ENCODE assay signal across 14 mouse cellular contexts in the genomic region with DNA sequence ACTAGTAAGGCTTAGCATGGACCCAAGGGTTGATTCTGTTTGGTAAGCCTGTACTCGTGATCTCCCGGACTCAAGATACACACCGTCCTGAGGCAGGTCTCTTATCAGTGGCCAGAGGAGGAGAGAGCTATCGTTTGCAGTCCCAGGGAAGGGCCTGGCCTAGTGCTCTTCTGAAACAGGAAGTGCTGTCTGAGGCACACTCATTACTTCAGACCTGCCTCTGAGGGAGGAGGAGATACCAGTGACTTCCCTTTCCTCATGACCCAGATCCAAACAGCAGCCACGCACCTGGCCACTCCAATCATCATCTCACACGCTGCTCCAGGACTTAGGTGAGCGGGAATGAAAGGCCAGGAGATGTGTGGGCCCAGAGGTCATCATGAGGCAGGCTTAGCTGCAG.
DNase-seq lines count a peak whose midpoint lies in the region; ATAC-seq and TF ChIP-seq lines count a peak whose summit lies in the region.
"Had no signal": no experiment of that assay in that cellular context is flagged by ENCODE, and none has a peak within 500 bp of the region (broad histone marks: within the 10 kb centered on the region; RNA-seq: fewer than 3 reads in every experiment).

No protein-coding gene starts in this region.

- no peak for TF ChIP-seq EP300 in lung, postnatal 0 days (IDR thresholded peaks at IDR 0.05)

- TF ChIP-seq POLR2A in lung, adult 2 months (IDR thresholded peaks at IDR 0.05; ENCODE audit: borderline replicate concordance, extremely low read depth, low read depth, low read length): no peak

- no peaks in the 10 kb centered on the region for H3K9me3 ChIP-seq in lung, postnatal 0 days (ENCODE audit: low read length)
- H3K9me3 ChIP-seq in intestine, embryonic 15.5 days: no peaks in the 10 kb centered on the region
- no peaks in the 10 kb centered on the region for H3K9me3 ChIP-seq in midbrain, embryonic 14.5 days (ENCODE audit: control insufficient read depth, low read length)
- H3K9me3 ChIP-seq: forebrain, embryonic 12.5 days; heart, embryonic 13.5 days; limb, embryonic 13.5 days had no signal

- ATAC-seq in lung, postnatal 0 days: no peak
- peak; percentile 49 for ATAC-seq in intestine, embryonic 15.5 days
- ATAC-seq in midbrain, embryonic 14.5 days (ENCODE audit: low FRiP score, low TSS enrichment): no peak

- no peak overlapping the region for H3K9ac ChIP-seq in lung, postnatal 0 days (replicated peaks; ENCODE audit: low read depth)
- no peak overlapping the region for H3K9ac ChIP-seq in intestine, embryonic 15.5 days
- no peak overlapping the region for H3K9ac ChIP-seq in midbrain, embryonic 14.5 days (replicated peaks; ENCODE audit: low read length)
- H3K9ac ChIP-seq: forebrain, embryonic 12.5 days; heart, embryonic 13.5 days; limb, embryonic 13.5 days had no signal

- no peak overlapping the region for H3K4me2 ChIP-seq in lung, postnatal 0 days (replicated peaks; ENCODE audit: low read depth, low read length)
- H3K4me2 ChIP-seq in intestine, embryonic 15.5 days (replicated peaks): no peak overlapping the region
- H3K4me2 ChIP-seq in midbrain, embryonic 14.5 days (ENCODE audit: low read length): no peak overlapping the region
- H3K4me2 ChIP-seq: forebrain, embryonic 12.5 days; heart, embryonic 13.5 days; limb, embryonic 13.5 days had no signal

- H3K4me1 ChIP-seq in lung, postnatal 0 days (ENCODE audit: insufficient read depth, low read depth, low read length): no peaks in the 10 kb centered on the region
- no peaks in the 10 kb centered on the region for H3K4me1 ChIP-seq in lung, adult 2 months (ENCODE audit: control insufficient read depth, insufficient read depth, low read length)
- H3K4me1 ChIP-seq in intestine, embryonic 15.5 days (replicated peaks): no peaks in the 10 kb centered on the region
- H3K4me1 ChIP-seq in midbrain, embryonic 14.5 days (ENCODE audit: control insufficient read depth, insufficient read depth, low read length): no peaks in the 10 kb centered on the region
- H3K4me1 ChIP-seq: forebrain, embryonic 12.5 days; heart, embryonic 13.5 days; limb, embryonic 13.5 days had no signal

- DNase-seq in lung, postnatal 0 days (ENCODE audit: low spot score): peak; percentile 25
- DNase-seq in lung, adult 2 months: no peak
- peak; percentile 5 to 28 for DNase-seq in monocyte, adult 2 months (ENCODE audit: low read depth in 1 of 2, low spot score in 2 of 2)
- DNase-seq in thymus, postnatal 4 days: peak; percentile 27
- no peak for DNase-seq in layer of hippocampus, postnatal 14 days (ENCODE audit: low spot score in 2 of 2)
- no peak for DNase-seq in layer of hippocampus, adult 2 months (ENCODE audit: low spot score in 2 of 2)
- no peak for DNase-seq in midbrain, embryonic 14.5 days
- DNase-seq: adrenal gland, postnatal 10 days; kidney, adult 8-10 months had no signal

- H3K36me3 ChIP-seq in lung, postnatal 0 days (ENCODE audit: insufficient read depth, low read length): no peaks in the 10 kb centered on the region
- no peaks in the 10 kb centered on the region for H3K36me3 ChIP-seq in intestine, embryonic 15.5 days
- no peaks in the 10 kb centered on the region for H3K36me3 ChIP-seq in midbrain, embryonic 14.5 days (ENCODE audit: control insufficient read depth, insufficient read depth, low read length)
- H3K36me3 ChIP-seq: forebrain, embryonic 12.5 days; heart, embryonic 13.5 days; limb, embryonic 13.5 days had no signal

- 35% methylated on average over 7 of the region's 7 CpGs for WGBS in lung, postnatal 0 days
- 48% methylated on average over 7 of the region's 7 CpGs for WGBS in lung, adult 2 months
- WGBS in intestine, embryonic 15.5 days: 62% methylated on average over 7 of the region's 7 CpGs
- WGBS in midbrain, embryonic 14.5 days: 88% methylated on average over 7 of the region's 7 CpGs

- TF ChIP-seq CTCF in lung, postnatal 0 days (IDR thresholded peaks at IDR 0.05): no peak
- no peak for TF ChIP-seq CTCF in lung, adult 2 months (IDR thresholded peaks at IDR 0.05; ENCODE audit: insufficient read depth, low read length)
- TF ChIP-seq CTCF in layer of hippocampus, adult 2 months (conservative IDR thresholded peaks at IDR 0.05): no peak

- H3K4me3 ChIP-seq in lung, postnatal 0 days (ENCODE audit: low read depth, low read length): no peak overlapping the region
- no peak overlapping the region for H3K4me3 ChIP-seq in lung, adult 2 months (replicated peaks; ENCODE audit: extremely low read depth, low read depth, low read length)
- no peak overlapping the region for H3K4me3 ChIP-seq in intestine, embryonic 15.5 days (replicated peaks)
- no peak overlapping the region for H3K4me3 ChIP-seq in layer of hippocampus, adult 2 months
- H3K4me3 ChIP-seq in midbrain, embryonic 14.5 days (replicated peaks; ENCODE audit: low read depth, low read length): no peak overlapping the region
- H3K4me3 ChIP-seq: forebrain, embryonic 12.5 days; heart, embryonic 13.5 days; limb, embryonic 13.5 days; myocyte had no signal

- no peak overlapping the region for H3K27ac ChIP-seq in lung, postnatal 0 days (ENCODE audit: low read length)
- no peak overlapping the region for H3K27ac ChIP-seq in intestine, embryonic 15.5 days
- no peak overlapping the region for H3K27ac ChIP-seq in layer of hippocampus, adult 2 months
- H3K27ac ChIP-seq in midbrain, embryonic 14.5 days (replicated peaks; ENCODE audit: low read depth, low read length): no peak overlapping the region
- H3K27ac ChIP-seq: forebrain, embryonic 12.5 days; heart, embryonic 13.5 days; limb, embryonic 13.5 days had no signal

- H3K27me3 ChIP-seq in lung, postnatal 0 days (replicated peaks; ENCODE audit: insufficient read depth, low read length): no peaks in the 10 kb centered on the region
- H3K27me3 ChIP-seq in intestine, embryonic 15.5 days (replicated peaks): no peaks in the 10 kb centered on the region
- no peaks in the 10 kb centered on the region for H3K27me3 ChIP-seq in midbrain, embryonic 14.5 days (ENCODE audit: control insufficient read depth, insufficient read depth, low read length)
- H3K27me3 ChIP-seq: forebrain, embryonic 12.5 days; heart, embryonic 13.5 days; limb, embryonic 13.5 days had no signal

Comparison
In these comparisons a context has a peak if more than half of its experiments do, and no peak if none do; other contexts are left out.
1. DNase-seq: peak in lung, postnatal 0 days (single experiment), monocyte, adult 2 months (2 of 2) and thymus, postnatal 4 days (single experiment); none in lung, adult 2 months (single experiment), layer of hippocampus, postnatal 14 days (0 of 2), layer of hippocampus, adult 2 months (0 of 2) and midbrain, embryonic 14.5 days (single experiment).